Mouse (Mus musculus) kidney, adult 2 months (tissue): ENCODE measurements around the gene Igflr1. TPM values are rescaled to one million over a fixed set of nuclear protein-coding genes. Genes with fewer than 3 reads are reported as not detected.
A peak's percentile ranks its signal among the peaks of the same experiment; 100 is the strongest.

Experiments
- DNase-seq: peaks from one replicate; pipeline ENCODE4 v3.0.0; 2021
- H3K27ac ChIP-seq: fragments of 200-500 bp; 2 replicates; pipeline ENCODE4 v1.5.1; 2012; ENCODE audit warnings: low read depth, low read length, control low read depth, inconsistent platforms; ENCODE audit not compliant: insufficient read depth
- H3K27me3 ChIP-seq: fragments of 200-500 bp; replicated peaks from 2 replicates; pipeline ENCODE4 v1.6.1; 2012; ENCODE audit warnings: mild to moderate bottlenecking, moderate library complexity, low read length, inconsistent platforms; ENCODE audit not compliant: control insufficient read depth, insufficient read depth
- H3K36me3 ChIP-seq: fragments of 200-500 bp; 2 replicates; pipeline ENCODE4 v1.6.1; 2012; ENCODE audit warnings: mild to moderate bottlenecking, moderate library complexity, low read length, inconsistent platforms; ENCODE audit not compliant: control insufficient read depth, insufficient read depth
- H3K4me1 ChIP-seq: fragments of 200-500 bp; 2 replicates; pipeline ENCODE4 v1.6.1; 2011; ENCODE audit warnings: low read length; ENCODE audit not compliant: control insufficient read depth, insufficient read depth
- H3K4me3 ChIP-seq: fragments of 200-500 bp; 2 replicates; pipeline ENCODE4 v1.5.1; 2011; ENCODE audit warnings: mild to moderate bottlenecking, low read depth, low read length, control low read depth; ENCODE audit not compliant: insufficient read depth
- CTCF ChIP-seq: fragments of 200-500 bp; conservative IDR thresholded peaks from 2 replicates; pipeline ENCODE4 v1.5.1; 2011; ENCODE audit warnings: low read depth, mild to moderate bottlenecking, control low read depth, low read length, moderate library complexity, mixed read lengths; ENCODE audit not compliant: insufficient read depth, insufficient read length
- POLR2A ChIP-seq: fragments of 200-500 bp; IDR thresholded peaks from one replicate; pipeline ENCODE4 v1.6.1; 2011; ENCODE audit warnings: low read depth, low read length, control low read depth
- WGBS: fragments of 180-500 bp; shearing (Covaris S2); methylation state at CpG from one replicate; pipeline ENCODE4 v1.1.7; 2018; 5-methylcytosine and 5-hydroxymethylcytosine counted together
- polyA plus RNA-seq: library from polyadenylated mRNA; depleted of rRNA; stranded (reverse); fragments of >200 nt; gene quantifications from 2 replicates; pipeline ENCODE4 v1.2.3, GENCODE M21; 2012

The Igflr1 gene
- polyA plus RNA-seq, 1 experiment, result 5.2 TPM

DNA sequence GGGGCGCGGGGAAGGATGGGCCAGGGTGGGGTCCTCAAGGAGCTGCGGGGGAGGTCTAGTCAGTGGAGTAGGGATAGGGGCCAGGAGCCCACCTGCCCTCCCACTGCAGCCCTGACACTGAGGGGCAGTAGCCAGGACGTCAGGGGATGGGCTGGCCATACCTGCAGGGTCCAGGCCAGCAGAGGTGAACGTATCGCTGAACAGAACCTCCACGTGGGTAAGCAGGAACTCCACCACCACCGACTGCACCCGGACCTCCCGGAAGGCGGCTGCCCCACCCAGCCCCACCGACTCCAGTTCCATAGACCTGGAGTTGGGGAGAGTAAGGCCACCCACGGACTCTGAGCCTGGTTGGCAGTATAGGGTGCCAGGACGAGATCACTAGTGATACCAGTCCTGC is 38.2 kb upstream of the Igflr1 start:
- H3K27ac ChIP-seq, result no peak overlapping the region
- H3K4me1 ChIP-seq, result no peaks in the 10 kb centered on the region
- WGBS, result 85% methylated on average over 14 of the region's 14 CpGs
- H3K36me3 ChIP-seq, result no peaks in the 10 kb centered on the region
- H3K27me3 ChIP-seq, result no peaks in the 10 kb centered on the region
- no peak overlapping the region for H3K4me3 ChIP-seq
- no peak for DNase-seq
- TF ChIP-seq POLR2A (no peak), CTCF (no peak)

DNA sequence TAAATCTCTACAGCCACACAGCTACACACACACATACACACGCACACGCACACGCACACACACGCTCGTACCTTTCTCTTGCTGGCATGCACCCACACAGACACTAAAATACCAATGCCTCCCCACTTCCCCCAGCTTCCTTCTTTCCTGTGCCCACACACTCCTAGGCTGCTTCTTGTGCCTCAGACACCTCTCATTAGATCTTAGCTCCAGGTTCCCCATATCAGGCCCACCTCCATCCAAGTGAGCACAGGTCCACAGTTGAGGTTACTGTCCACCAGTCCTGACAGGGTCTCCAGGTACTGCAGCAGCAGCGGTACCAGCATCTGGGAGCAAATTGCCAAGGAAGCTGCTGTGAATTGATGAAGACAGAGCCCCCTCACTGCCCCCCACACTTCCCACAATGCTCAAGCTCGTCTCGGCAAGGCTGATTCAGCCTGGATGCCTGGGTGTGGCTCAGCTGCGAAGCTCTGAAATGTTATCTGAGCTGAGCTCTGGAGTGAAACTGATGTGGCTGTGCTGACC is 33.9 kb upstream of the Igflr1 start:
- Histone ChIP-seq H3K4me3 (no peak overlapping the region), H3K27me3 (no peaks in the 10 kb centered on the region), H3K4me1 (peaks cover 2% of the 10 kb centered on the region; the same call in 1 of the 2 replicates), H3K36me3 (no peaks in the 10 kb centered on the region), H3K27ac (no peak overlapping the region)
- DNase-seq, result no peak
- WGBS, result 90% methylated on average over 9 of the region's 9 CpGs
- no peak for TF ChIP-seq POLR2A
- TF ChIP-seq CTCF, result no peak

GRCm38 (mm10) chr7:30532931-30533330 is 32.3 kb upstream of the Igflr1 start:
- Histone ChIP-seq H3K27ac (no peak overlapping the region), H3K36me3 (no peaks in the 10 kb centered on the region), H3K27me3 (no peaks in the 10 kb centered on the region), H3K4me1 (peaks cover 2% of the 10 kb centered on the region; the same call in 1 of the 2 replicates), H3K4me3 (no peak overlapping the region)
- peak; percentile 81 for DNase-seq
- TF ChIP-seq POLR2A, result no peak
- no peak for TF ChIP-seq CTCF
- 30% methylated on average over 8 of the region's 8 CpGs for WGBS

GRCm38 (mm10) chr7:30533941-30534632 is 31.1 kb upstream of the Igflr1 start:
- Histone ChIP-seq H3K4me3 (peak overlapping the region; percentile 72), H3K4me1 (peaks cover 2% of the 10 kb centered on the region; the same call in 1 of the 2 replicates), H3K36me3 (no peaks in the 10 kb centered on the region), H3K27me3 (no peaks in the 10 kb centered on the region), H3K27ac (no peak overlapping the region)
- WGBS, result 18% methylated on average over 23 of the region's 26 CpGs
- no peak for DNase-seq
- TF ChIP-seq POLR2A, result no peak
- TF ChIP-seq CTCF, result no peak

GRCm38 (mm10) chr7:30534633-30535577 is 30.3 kb upstream of the Igflr1 start, which contains the start of gene Arhgap33:
TSS of gene Arhgap33 (minus strand) at chr7:30535060.
- Histone ChIP-seq H3K4me1 (peaks cover 2% of the 10 kb centered on the region; the same call in 1 of the 2 replicates), H3K27me3 (no peaks in the 10 kb centered on the region), H3K27ac (no peak within 1 kb of the TSS), H3K4me3 (peak within 1 kb of the TSS; percentile 72), H3K36me3 (no peaks in the 10 kb centered on the region)
- 1% methylated on average over 80 of the region's 84 CpGs for WGBS
- DNase-seq, result peak; percentile 98
- no peak for TF ChIP-seq CTCF
- TF ChIP-seq POLR2A, result no peak

- Histone ChIP-seq H3K4me1 (no peaks in the 10 kb centered on the region), H3K27me3 (no peaks in the 10 kb centered on the region), H3K27ac (no peak overlapping the region), H3K36me3 (no peaks in the 10 kb centered on the region), H3K4me3 (no peak overlapping the region)
- TF ChIP-seq POLR2A (no peak), CTCF (no peak)
- 93% methylated on average over 7 of the region's 7 CpGs for WGBS
- no peak for DNase-seq
These were observed 24.7 kb upstream of the Igflr1 start for GRCm38 (mm10) chr7:30540572-30540971.
